Comparison of ENCODE assay signal across 9 mouse cellular contexts in the genomic region with DNA sequence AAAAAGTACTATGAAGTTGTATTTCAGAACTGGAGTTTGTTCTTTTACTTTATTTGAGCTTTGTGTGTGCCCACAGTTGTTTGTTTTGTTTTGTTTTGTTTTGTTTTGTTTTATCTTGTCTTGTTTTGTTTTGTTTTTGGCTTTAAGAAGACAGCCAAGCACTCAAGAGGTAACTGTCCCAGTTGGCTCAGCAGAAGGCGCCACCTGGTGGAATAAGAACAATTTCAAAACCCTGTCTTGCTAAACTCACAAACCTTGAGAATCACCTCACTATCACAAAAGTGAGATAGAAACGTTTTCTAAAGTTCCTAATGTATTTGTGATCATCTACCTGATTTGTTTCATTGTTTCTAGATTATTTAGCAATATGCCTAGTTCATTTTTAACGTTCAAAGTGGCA. TPM values are rescaled to one million over a fixed set of nuclear protein-coding genes. Genes with fewer than 3 reads are reported as not detected.
DNase-seq lines count a peak whose midpoint lies in the region; ATAC-seq and TF ChIP-seq lines count a peak whose summit lies in the region.
"Had no signal": no experiment of that assay in that cellular context is flagged by ENCODE, and none has a peak within 500 bp of the region (broad histone marks: within the 10 kb centered on the region; RNA-seq: fewer than 3 reads in every experiment).

No protein-coding gene starts in this region.

- peaks cover 25% of the 10 kb centered on the region for H3K27me3 ChIP-seq in neural tube, embryonic 11.5 days (ENCODE audit: control insufficient read depth, insufficient read depth, low read length)

- no peak for DNase-seq in gastrocnemius, adult 2 months
- DNase-seq in gastrocnemius, adult 8-10 months (ENCODE audit: low spot score in 2 of 2): no peak
- DNase-seq in lung, postnatal 14 days: peak; percentile 6
- no peak for DNase-seq in lung, adult 2 months
- peak; percentile 41 for DNase-seq in cerebellum, adult 9-11 months
- peak; percentile 14 for DNase-seq in neural tube, embryonic 11.5 days (ENCODE audit: low spot score)
- DNase-seq in gastrocnemius, adult 18-20 months (ENCODE audit: low spot score): no peak
- no peak for DNase-seq in heart, adult 11 months

- peak; percentile 45 for TF ChIP-seq CTCF in gastrocnemius, adult 2 months (IDR thresholded peaks at IDR 0.05)
- no peak for TF ChIP-seq CTCF in lung, adult 2 months (IDR thresholded peaks at IDR 0.05; ENCODE audit: insufficient read depth, low read length)

- no peaks in the 10 kb centered on the region for H3K9me3 ChIP-seq in neural tube, embryonic 11.5 days (ENCODE audit: control insufficient read depth, low read length)
- H3K9me3 ChIP-seq: limb, embryonic 15.5 days had no signal

- TF ChIP-seq POLR2A in lung, adult 2 months (IDR thresholded peaks at IDR 0.05; ENCODE audit: borderline replicate concordance, extremely low read depth, low read depth, low read length): no peak

- H3K27ac ChIP-seq in gastrocnemius, adult 2 months: no peak overlapping the region
- no peak overlapping the region for H3K27ac ChIP-seq in neural tube, embryonic 11.5 days (ENCODE audit: low read depth, low read length)
- H3K27ac ChIP-seq: limb, embryonic 15.5 days had no signal

- intact Hi-C loops in gastrocnemius, adult 2 months (cut with DNase I): no loop called here

- H3K36me3 ChIP-seq in neural tube, embryonic 11.5 days (ENCODE audit: control insufficient read depth, insufficient read depth, low read length): no peaks in the 10 kb centered on the region
- H3K36me3 ChIP-seq: limb, embryonic 15.5 days had no signal

- no peak for ATAC-seq in neural tube, embryonic 11.5 days (ENCODE audit: insufficient read depth, low FRiP score, low TSS enrichment)

- 3% methylated on average over 3 of the region's 3 CpGs for WGBS in lung, adult 2 months
- WGBS in neural tube, embryonic 11.5 days: 5% methylated on average over 3 of the region's 3 CpGs

- H3K4me3 ChIP-seq in gastrocnemius, adult 2 months: no peak overlapping the region
- no peak overlapping the region for H3K4me3 ChIP-seq in lung, adult 2 months (replicated peaks; ENCODE audit: extremely low read depth, low read depth, low read length)
- no peak overlapping the region for H3K4me3 ChIP-seq in neural tube, embryonic 11.5 days (ENCODE audit: low read depth, low read length)
- H3K4me3 ChIP-seq: limb, embryonic 15.5 days had no signal

- H3K9ac ChIP-seq in neural tube, embryonic 11.5 days (ENCODE audit: low read length): no peak overlapping the region
- H3K9ac ChIP-seq: limb, embryonic 15.5 days had no signal

- no peak overlapping the region for H3K4me2 ChIP-seq in neural tube, embryonic 11.5 days (ENCODE audit: low read depth)
- H3K4me2 ChIP-seq: limb, embryonic 15.5 days had no signal

- no peaks in the 10 kb centered on the region for H3K4me1 ChIP-seq in lung, adult 2 months (ENCODE audit: control insufficient read depth, insufficient read depth, low read length)
- H3K4me1 ChIP-seq in neural tube, embryonic 11.5 days (ENCODE audit: control insufficient read depth, insufficient read depth, low read length): no peaks in the 10 kb centered on the region

RNA-seq across cellular contexts. Expression of gene Dpp10, which starts 3.8 kb away (rescaled TPM):
- under 1 TPM in 1 of 2 experiments, not detected in 1; 0.36 TPM for total RNA-seq in gastrocnemius, adult 2 months (2021)
- total RNA-seq in gastrocnemius, adult 8-10 months (2022): under 1 TPM in 3 of 4 experiments, not detected in 1; 0.09 to 0.46 (median 0.24) TPM
- polyA plus RNA-seq in lung, adult 2 months (2012; rRNA removed): not detected in 2 replicates
- 0.70 and 1.1 TPM in 2 replicates for polyA plus RNA-seq in neural tube, embryonic 11.5 days (2014; fragmentation: Nextera tagmentation; extraction: Ambion mirVana)
- under 1 TPM in 1 of 2 experiments, not detected in 1; 0.28 TPM for total RNA-seq in gastrocnemius, adult 18-20 months (2021)

Comparison
In these comparisons a context has a peak if more than half of its experiments do, and no peak if none do; other contexts are left out.
1. DNase-seq: peak in lung, postnatal 14 days (single experiment), cerebellum, adult 9-11 months (single experiment) and neural tube, embryonic 11.5 days (single experiment); none in gastrocnemius, adult 2 months (single experiment), gastrocnemius, adult 8-10 months (0 of 2), lung, adult 2 months (single experiment), gastrocnemius, adult 18-20 months (single experiment) and heart, adult 11 months (single experiment).